Comparison of ENCODE assay signal across 14 mouse cellular contexts in the genomic region with DNA sequence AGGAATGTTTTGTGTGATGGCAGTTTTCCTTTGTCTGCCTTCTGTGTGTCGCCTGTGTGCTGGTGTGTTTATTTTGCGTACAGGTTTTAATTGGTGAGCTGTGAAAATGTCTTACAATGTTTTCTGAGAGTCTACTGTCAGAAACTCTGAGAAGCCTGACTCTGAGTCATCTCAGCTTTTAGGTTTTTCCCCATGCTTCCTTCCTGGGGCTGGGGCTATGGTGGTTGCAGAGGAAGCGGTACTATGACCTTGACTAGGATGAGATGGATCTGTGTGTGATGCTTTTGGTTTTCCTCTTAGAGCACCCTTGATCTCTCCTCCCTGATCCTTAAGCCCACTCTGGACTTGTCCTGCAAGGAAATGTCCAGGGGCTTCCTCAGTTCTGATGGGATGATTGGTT.
"Had no signal": no experiment of that assay in that cellular context is flagged by ENCODE, and none has a peak within 500 bp of the region (broad histone marks: within the 10 kb centered on the region; RNA-seq: fewer than 3 reads in every experiment).

No protein-coding gene starts in this region.

- H3K9ac ChIP-seq: kidney, embryonic 15.5 days; liver, embryonic 15.5 days; neural tube, embryonic 13.5 days had no signal

- H3K27ac ChIP-seq: kidney, embryonic 15.5 days; left cerebral cortex, adult 2 months; liver, embryonic 15.5 days; neural tube, embryonic 13.5 days had no signal

- H3K36me3 ChIP-seq: kidney, embryonic 15.5 days; liver, embryonic 15.5 days; neural tube, embryonic 13.5 days had no signal

- H3K9me3 ChIP-seq: kidney, embryonic 15.5 days; liver, embryonic 15.5 days; neural tube, embryonic 13.5 days had no signal

- H3K4me2 ChIP-seq: kidney, embryonic 15.5 days; liver, embryonic 11.5 days; liver, embryonic 15.5 days; neural tube, embryonic 13.5 days had no signal

- H3K27me3 ChIP-seq: kidney, embryonic 15.5 days; liver, embryonic 15.5 days; neural tube, embryonic 13.5 days had no signal

- ATAC-seq: lung, postnatal 0 days had no signal

- H3K4me1 ChIP-seq: liver, embryonic 15.5 days had no signal

- H3K4me3 ChIP-seq: kidney, embryonic 15.5 days; left cerebral cortex, adult 2 months; liver, embryonic 15.5 days; neural tube, embryonic 13.5 days had no signal

- DNase-seq: kidney, adult 2 months; kidney, postnatal 14 days; left cerebral cortex, postnatal 4 days; lung, adult 2 months; lung, postnatal 36 days; midbrain, embryonic 14.5 days; right cerebral cortex, postnatal 14 days; thymus, postnatal 4 days had no signal
